Mouse (Mus musculus): ENCODE data around the gene Caskin1. TPM values are rescaled to one million over a fixed set of nuclear protein-coding genes. Genes with fewer than 3 reads are reported as not detected.
"Not testable (repeated sequence)": the region's sequence is repeated elsewhere in the genome, so short reads cannot be mapped to it uniquely, and the experiment has no call there.

Gene Caskin1
- polyA plus RNA-seq, 1 experiment from 2014 or later = 1.0 TPM

DNA sequence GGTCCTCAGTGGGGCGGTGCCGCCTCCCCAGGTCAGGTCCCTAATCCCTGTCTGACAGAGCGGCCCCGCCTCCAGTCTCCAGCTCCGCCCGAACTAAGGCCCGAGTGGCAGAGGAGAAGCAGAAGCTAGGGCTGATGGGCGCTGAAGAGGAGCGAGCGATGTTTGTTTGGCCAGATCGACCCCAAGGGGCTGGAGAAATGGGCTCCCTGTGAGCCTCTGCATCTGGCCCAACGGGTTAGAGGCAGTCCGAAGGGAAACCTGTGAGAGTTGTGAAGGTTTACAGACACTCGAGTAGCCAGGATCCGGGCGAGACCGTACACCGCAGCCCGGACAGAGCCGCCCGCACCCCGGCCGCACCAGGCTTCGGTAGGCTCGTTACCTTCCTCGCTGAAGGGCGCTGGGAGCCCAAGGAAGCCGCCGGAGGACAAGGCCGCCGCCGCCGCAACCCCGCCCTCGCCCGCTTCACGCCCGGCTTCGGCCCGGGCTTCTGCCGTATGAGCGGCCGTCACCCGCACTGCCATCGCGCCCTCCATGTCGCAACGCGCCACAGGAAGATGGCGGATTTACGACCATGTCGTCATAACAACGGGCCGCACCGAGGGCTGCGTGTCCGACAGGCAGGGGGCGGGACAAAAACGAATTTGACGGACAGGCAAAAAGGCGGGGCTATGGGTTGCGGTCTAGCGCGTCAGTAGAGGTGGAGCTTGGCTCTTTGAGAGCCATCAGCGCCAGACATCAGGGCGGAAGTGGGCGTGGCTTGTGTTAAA lies 33.5 kb upstream of the Caskin1 start:
- POLR2A ChIA-PET = interaction anchor here (1.2 to 3.6 kb wide), 4 partner anchors 16 to 95 kb away, joined by 3 to 12 read pairs (median 4); partner anchors contain the start of genes E4f1, Pgp and Pkd1
- in situ Hi-C loops (cut with MboI; ENCODE audit: low pct_unique_long_range_greater_than_20kb) = no loop called here
- no peaks in the 10 kb centered on the region for H3K27me3 ChIP-seq
- ATAC-seq (peak; percentile 81), DNase-seq (ENCODE audit: low read depth, low spot score) (peak; percentile 89)
- no peak for TF ChIP-seq CTCF (IDR thresholded peaks at IDR 0.05)
- CTCF ChIA-PET = interaction anchor here (1.8 kb wide), 1 partner anchor 18 kb away, joined by 5 read pairs; no protein-coding TSS in a partner anchor

DNA sequence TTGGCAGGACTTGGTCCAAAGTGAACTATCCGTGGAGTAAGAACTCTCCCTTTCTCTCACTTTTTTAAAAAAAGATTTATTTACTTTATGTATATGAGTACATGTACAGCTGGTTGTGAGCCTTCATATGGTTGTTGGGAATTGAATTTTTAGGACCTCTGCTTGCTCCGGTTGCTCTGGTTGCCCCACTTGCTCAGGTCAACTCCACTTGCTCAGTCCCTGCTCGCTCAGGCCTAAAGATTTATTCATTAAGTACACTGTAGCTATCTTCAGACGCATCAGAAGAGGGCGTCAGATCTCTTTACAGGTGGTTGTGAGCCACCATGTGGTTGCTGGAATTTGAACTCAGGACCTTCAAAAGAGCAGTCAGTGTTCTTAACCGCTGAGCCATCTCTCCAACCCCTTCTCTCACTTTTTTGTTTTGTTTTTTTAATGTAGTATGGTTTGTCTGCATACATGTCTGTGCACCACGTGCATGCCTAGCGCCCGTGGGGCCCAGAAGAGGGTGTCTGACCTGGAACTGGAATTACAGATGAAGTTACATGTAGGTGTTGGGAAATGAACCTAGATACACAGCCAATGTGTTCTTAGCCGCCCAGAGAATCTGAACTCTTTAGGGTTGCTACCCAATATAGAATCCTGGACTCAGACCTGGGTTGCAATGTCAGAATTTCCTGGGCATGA lies 32.7 kb upstream of the Caskin1 start:
- CTCF ChIA-PET; H3K27me3 ChIP-seq; in situ Hi-C loops (cut with MboI; ENCODE audit: low pct_unique_long_range_greater_than_20kb); DNase-seq (ENCODE audit: low read depth, low spot score); ATAC-seq: not testable (repeated sequence)
- POLR2A ChIA-PET = interaction anchor here (1.3 to 3.6 kb wide), 2 partner anchors 16 to 24 kb away, joined by 3 to 12 read pairs; partner anchors contain the start of genes E4f1 and Pgp

DNA sequence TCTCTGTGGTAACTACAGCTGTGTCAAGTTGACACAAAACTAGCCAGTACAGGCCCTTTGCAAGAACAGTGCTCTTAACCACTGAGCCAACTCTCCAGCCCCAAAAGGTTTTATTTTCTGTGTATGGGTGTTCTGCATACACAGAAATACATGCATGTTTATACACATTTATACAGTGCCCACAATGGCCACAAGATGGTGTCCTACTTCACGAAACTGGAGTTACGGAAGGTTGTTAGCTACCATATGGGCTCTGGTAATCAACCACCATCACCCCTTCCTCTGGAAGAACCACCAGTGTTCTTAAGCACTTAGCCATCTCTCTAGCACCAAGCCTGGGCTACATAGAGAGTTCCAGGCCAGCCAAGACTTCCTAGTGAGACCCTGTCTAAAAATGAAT lies 26.8 kb upstream of the Caskin1 start:
- POLR2A ChIA-PET = no interaction called here
- DNase-seq (ENCODE audit: low read depth, low spot score) (no peak), ATAC-seq (no peak)
- H3K27me3 ChIP-seq = no peaks in the 10 kb centered on the region
- CTCF ChIA-PET = interaction anchor here (0.6 to 1.3 kb wide), 4 partner anchors 18 to 1328 kb away, joined by 3 to 7 read pairs (median 3); no protein-coding TSS in a partner anchor
- no peak for TF ChIP-seq CTCF (IDR thresholded peaks at IDR 0.05)
- in situ Hi-C loops (cut with MboI; ENCODE audit: low pct_unique_long_range_greater_than_20kb) = loop anchor here (10.0 kb wide), 1 partner anchor 193 kb away; the partner anchor contains the start of genes Npw and Slc9a3r2

DNA sequence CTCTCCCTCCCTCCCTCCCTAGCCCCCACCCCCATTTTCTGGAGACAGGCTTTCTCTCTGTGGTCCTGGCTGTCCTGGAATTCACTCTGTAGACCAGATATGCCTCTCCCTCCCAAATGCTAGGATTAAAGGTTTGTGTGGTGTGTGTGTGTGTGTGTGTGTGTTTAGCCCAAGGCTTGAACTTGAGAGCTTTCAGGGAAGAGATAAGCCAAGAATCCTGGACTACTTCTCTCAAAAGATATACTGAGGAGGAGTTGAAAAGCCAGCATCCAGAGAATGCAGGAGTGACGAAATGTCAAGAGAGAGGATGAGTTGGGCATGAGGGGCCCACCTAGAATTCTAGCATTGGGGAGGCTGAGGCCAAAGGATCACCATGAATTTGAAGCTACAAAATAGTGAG lies 25.5 kb upstream of the Caskin1 start:
- no peak for TF ChIP-seq CTCF (IDR thresholded peaks at IDR 0.05)
- H3K27me3 ChIP-seq = no peaks in the 10 kb centered on the region
- no peak for DNase-seq (ENCODE audit: low read depth, low spot score)
- ChIA-PET POLR2A (interaction anchor here (0.6 kb wide), 1 partner anchor 70 kb away, joined by 3 read pairs; no protein-coding TSS in a partner anchor), CTCF (interaction anchor here (1.4 to 1.7 kb wide), 3 partner anchors 13 to 76 kb away, joined by 3 to 7 read pairs (median 7); partner anchors contain the start of gene Mlst8)
- in situ Hi-C loops (cut with MboI; ENCODE audit: low pct_unique_long_range_greater_than_20kb) = loop anchor here (10.0 kb wide), 1 partner anchor 192 kb away; the partner anchor contains the start of genes Npw and Slc9a3r2
- no peak for ATAC-seq

DNA sequence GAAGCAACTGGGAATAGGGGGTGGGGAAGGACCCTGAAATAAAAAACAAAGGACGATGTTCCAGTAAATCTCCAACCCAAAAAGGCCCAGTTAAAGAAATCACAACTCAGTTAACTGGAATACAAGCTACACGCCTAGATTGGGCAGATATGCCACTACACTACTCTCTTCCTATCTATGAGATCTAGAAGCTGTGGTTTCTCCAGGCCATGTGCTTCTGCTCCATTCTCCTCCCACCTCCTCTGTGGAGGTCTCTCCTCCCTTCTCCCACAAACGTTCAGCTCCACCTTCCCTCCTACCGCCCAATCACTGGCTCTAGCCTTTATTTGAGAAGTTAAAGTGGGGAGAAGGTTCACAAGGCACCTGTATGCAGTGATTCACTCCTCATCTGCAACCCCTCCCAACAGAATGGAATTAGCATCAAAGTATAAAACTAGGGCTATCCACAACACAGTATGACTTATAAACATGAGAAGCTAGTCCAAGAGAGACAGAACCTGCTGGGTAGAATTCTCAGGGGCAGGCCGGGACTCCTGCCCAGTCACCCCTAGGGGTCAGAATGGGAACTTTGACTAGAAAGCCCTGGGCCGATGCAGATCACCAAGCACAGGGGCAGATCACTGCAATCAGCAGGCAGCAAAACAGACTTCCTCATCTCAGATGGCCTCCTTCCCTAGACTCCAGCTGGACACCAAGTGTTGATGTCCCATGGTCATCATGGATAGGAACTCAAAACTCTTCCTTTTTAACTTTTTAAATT lies 24.8 kb upstream of the Caskin1 start:
- POLR2A ChIA-PET = interaction anchor here (0.6 kb wide), 1 partner anchor 69 kb away, joined by 3 read pairs; no protein-coding TSS in a partner anchor
- no peak for TF ChIP-seq CTCF (IDR thresholded peaks at IDR 0.05)
- CTCF ChIA-PET = interaction anchor here (0.7 to 1.7 kb wide), 4 partner anchors 13 to 75 kb away, joined by 3 to 7 read pairs (median 5); partner anchors contain the start of gene Mlst8
- H3K27me3 ChIP-seq = no peaks in the 10 kb centered on the region
- in situ Hi-C loops (cut with MboI; ENCODE audit: low pct_unique_long_range_greater_than_20kb) = loop anchor here (10.0 kb wide), 1 partner anchor 191 kb away; the partner anchor contains the start of genes Npw and Slc9a3r2
- ATAC-seq = no peak
- DNase-seq (ENCODE audit: low read depth, low spot score) = no peak

DNA sequence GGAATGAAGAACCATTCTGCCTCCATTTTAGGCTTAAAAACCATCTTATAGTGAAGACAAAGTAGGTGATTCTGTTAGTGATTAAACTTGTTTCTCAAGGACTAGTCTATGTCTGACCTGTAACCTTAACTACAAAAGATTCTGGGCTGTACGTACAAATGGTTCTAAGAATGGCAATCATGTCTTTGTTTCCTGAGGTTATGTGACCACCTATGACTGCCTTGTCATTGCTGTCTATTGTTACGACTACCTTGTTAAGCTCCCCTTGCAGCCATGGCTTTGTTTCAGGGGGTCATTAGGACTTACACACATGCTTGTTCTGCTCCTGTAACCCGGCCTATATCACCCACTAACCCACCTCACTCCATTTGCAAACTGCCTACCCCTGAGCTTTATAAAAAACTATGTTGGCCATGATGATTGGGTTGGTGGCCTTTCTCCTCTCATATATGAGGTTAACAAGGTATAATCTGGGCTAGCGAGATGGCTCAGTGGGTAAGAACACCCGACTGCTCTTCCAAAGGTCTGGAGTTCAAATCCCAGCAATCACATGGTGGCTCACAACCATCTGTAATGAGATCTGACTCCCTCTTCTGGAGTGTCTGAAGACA lies 19.7 kb upstream of the Caskin1 start:
- CTCF ChIA-PET = no interaction called here
- DNase-seq (ENCODE audit: low read depth, low spot score) = no peak
- POLR2A ChIA-PET = no interaction called here
- TF ChIP-seq CTCF (IDR thresholded peaks at IDR 0.05) = no peak
- H3K27me3 ChIP-seq = no peaks in the 10 kb centered on the region
- no peak for ATAC-seq
- in situ Hi-C loops (cut with MboI; ENCODE audit: low pct_unique_long_range_greater_than_20kb) = loop anchor here (10.0 kb wide), 1 partner anchor 186 kb away; the partner anchor contains the start of genes Npw and Slc9a3r2

DNA sequence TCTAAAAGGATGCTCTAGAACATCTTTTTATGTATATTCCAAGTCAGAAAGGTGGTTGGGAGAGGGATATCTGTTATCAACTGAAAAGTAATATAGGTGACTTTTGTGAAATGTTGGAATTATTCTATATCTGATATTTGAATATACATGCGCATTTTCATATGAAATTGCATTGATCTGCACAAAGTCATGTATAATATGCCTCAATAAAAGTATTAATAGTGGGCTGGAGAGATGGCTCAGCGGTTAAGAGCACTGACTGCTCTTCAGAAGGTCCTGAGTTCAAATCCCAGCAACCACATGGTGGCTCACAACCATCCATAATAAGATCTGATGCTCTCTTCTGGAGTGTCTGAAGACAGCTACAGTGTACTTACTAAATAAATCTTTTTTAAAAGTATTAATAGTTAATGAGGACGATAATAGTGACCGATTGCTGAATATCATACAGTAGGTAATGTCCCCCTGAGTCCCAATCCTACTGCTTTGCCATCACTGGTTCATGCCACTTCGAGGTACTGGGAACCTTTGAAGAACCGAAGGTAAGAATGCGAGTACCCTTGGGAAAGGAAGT lies 19.0 kb upstream of the Caskin1 start:
- ATAC-seq = no peak
- no peak for TF ChIP-seq CTCF (IDR thresholded peaks at IDR 0.05)

DNA sequence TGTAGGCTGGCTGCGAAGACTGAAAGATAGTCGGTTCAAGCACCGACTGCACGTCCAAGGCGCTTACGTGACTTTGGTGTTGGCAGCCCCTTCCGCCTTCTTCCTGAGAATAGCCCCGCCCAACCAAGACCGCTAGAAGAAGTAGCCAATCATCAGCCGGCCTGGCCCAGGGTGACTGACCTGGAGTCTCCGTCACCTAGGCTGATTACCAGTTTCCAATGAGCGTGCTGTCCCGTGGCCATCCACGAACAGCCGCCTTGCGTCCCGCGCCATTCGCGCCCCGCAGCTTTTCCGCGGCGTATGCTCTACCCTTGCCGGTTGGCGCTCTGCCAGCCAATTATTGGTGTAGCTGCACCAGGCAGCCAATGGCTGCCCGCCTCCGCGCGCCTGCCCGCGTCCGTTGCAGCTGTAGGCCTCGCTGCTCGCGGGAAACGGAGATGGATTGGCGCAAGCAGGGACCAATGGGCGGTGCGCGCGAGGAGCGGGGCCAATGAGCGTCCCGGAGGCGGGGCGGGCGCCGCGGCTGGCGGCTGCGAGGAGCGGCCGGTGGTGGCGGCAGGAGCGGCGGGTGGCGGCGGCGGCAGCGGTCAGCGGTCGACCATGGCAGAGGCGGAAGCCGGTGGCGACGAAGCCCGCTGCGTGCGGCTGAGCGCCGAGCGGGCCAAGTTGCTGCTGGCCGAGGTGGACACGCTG lies 18.3 kb upstream of the Caskin1 start, which contains the start of the genes E4f1 and Pgp:
TSS of gene E4f1 (minus strand) at position 404 of the 693 bp plus-strand sequence.
TSS of gene Pgp (plus strand) at position 483 of the 693 bp plus-strand sequence.
- ATAC-seq (peak; percentile 91), DNase-seq (ENCODE audit: low read depth, low spot score) (peak; percentile 83)
- CTCF ChIA-PET = interaction anchor here (1.0 kb wide), 1 partner anchor 8 kb away, joined by 3 read pairs; no protein-coding TSS in a partner anchor
- H3K27me3 ChIP-seq = no peaks in the 10 kb centered on the region
- POLR2A ChIA-PET = interaction anchor here (2.4 kb wide), 1 partner anchor 16 kb away, joined by 12 read pairs; no protein-coding TSS in a partner anchor
- no peak for TF ChIP-seq CTCF (IDR thresholded peaks at IDR 0.05)
- in situ Hi-C loops (cut with MboI; ENCODE audit: low pct_unique_long_range_greater_than_20kb) = loop anchor here (10.0 kb wide), 1 partner anchor 185 kb away; the partner anchor contains the start of genes Npw and Slc9a3r2

More for the DNA sequence above, 19.0 kb upstream of the Caskin1 start:
- POLR2A ChIA-PET = no interaction called here
- CTCF ChIA-PET = interaction anchor here (1.0 kb wide), 1 partner anchor 9 kb away, joined by 3 read pairs; no protein-coding TSS in a partner anchor
- H3K27me3 ChIP-seq = no peaks in the 10 kb centered on the region
- in situ Hi-C loops (cut with MboI; ENCODE audit: low pct_unique_long_range_greater_than_20kb) = loop anchor here (10.0 kb wide), 1 partner anchor 185 kb away; the partner anchor contains the start of genes Npw and Slc9a3r2
- no peak for DNase-seq (ENCODE audit: low read depth, low spot score)

Measured in Patski (cell line).